Mouse (Mus musculus) hindbrain, embryonic 13.5 days (tissue): ENCODE data around the gene Lrrfip1. TPM values are rescaled to one million over a fixed set of nuclear protein-coding genes. Genes with fewer than 3 reads are reported as not detected.

Experiments used
- ATAC-seq: fragments of 200-750 bp; cut with Nextera tagmentation; 2 replicates; pipeline ENCODE4 v1.8.0; 2017; ENCODE audit warnings: moderate TSS enrichment; ENCODE audit not compliant: low FRiP score
- H3K27ac ChIP-seq: fragments of 300-500 bp; sonication (generic); 2 replicates; pipeline ENCODE4 v1.5.1; 2015; ENCODE audit warnings: inconsistent platforms, mild to moderate bottlenecking, moderate library complexity
- H3K27me3 ChIP-seq: fragments of 300-500 bp; sonication (generic); 2 replicates; pipeline ENCODE4 v1.6.1; 2015; ENCODE audit warnings: mild to moderate bottlenecking, inconsistent platforms
- H3K36me3 ChIP-seq: fragments of 300-500 bp; sonication (generic); 2 replicates; pipeline ENCODE4 v1.6.1; 2015; ENCODE audit warnings: mild to moderate bottlenecking, inconsistent platforms
- H3K4me1 ChIP-seq: fragments of 300-500 bp; sonication (generic); replicated peaks from 2 replicates; pipeline ENCODE4 v1.6.1; 2015; ENCODE audit warnings: inconsistent platforms
- H3K4me2 ChIP-seq: fragments of 300-500 bp; sonication (generic); 2 replicates; pipeline ENCODE4 v1.6.1; 2015; ENCODE audit warnings: inconsistent platforms, mild to moderate bottlenecking, moderate library complexity
- H3K4me3 ChIP-seq: fragments of 300-500 bp; sonication (generic); 2 replicates; pipeline ENCODE4 v1.5.1; 2015; ENCODE audit warnings: mild to moderate bottlenecking, inconsistent platforms
- H3K9ac ChIP-seq: fragments of 300-500 bp; sonication (generic); 2 replicates; pipeline ENCODE4 v1.6.1; 2015; ENCODE audit warnings: mild to moderate bottlenecking, inconsistent platforms
- H3K9me3 ChIP-seq: fragments of 300-500 bp; sonication (generic); 2 replicates; pipeline ENCODE4 v1.6.1; 2016; ENCODE audit warnings: inconsistent platforms
- WGBS: fragments of 180-500 bp; shearing (Covaris S2); methylation state at CpG from one replicate; pipeline ENCODE4 v1.1.7; 2015; 5-methylcytosine and 5-hydroxymethylcytosine counted together
- polyA plus RNA-seq: library from polyadenylated mRNA; unstranded; fragments of >200 nt; fragmentation: Nextera tagmentation; extraction: Ambion mirVana; gene quantifications from 2 replicates; pipeline ENCODE4 v1.2.1, GENCODE M21; 2015

The Lrrfip1 gene
- polyA plus RNA-seq: 35.5 and 39.1 TPM in 2 replicates

DNA sequence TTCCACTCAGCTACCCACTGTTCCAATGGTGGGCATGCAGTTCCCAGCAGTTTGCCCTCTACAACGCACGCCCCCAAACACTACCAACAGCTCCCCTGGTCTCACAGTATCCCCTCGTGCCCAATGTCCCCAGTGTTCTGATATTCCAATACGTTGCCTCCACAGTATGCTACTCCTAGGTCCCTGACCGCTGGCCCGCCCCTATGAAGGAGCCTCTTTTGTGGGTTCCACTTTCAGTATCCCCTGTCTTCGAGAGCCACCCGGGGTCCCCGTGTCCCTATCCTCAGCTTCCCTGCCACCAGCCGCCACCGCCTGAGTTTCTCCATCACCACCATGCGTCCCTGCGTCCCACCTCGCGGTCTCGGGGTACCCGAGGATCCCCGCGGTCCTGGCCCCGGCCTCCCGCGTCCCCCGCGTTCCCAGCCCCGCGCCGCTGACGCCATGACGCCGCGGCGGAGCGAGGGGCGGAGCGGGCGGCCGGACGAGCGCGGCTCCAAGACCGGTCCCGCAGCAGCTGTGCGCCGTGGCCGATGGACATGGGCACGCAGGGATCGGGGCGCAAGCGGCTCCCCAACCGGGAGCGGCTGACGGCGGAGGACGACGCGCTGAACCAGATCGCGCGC, at the start of gene Lrrfip1:
TSS of gene Lrrfip1 (plus strand) at position 470 of the 623 bp plus-strand sequence.
- 2% methylated on average over 59 of the region's 59 CpGs for whole genome bisulfite sequencing
- no peaks in the 10 kb centered on the region for H3K36me3 ChIP-seq
- ATAC-seq: peak; percentile 85
- H3K9me3 ChIP-seq: no peaks in the 10 kb centered on the region
- peak within 1 kb of the TSS; percentile 83 for H3K4me3 ChIP-seq
- peak within 1 kb of the TSS; percentile 85 for H3K4me2 ChIP-seq
- peak within 1 kb of the TSS; percentile 87 for H3K9ac ChIP-seq
- H3K4me1 ChIP-seq: peaks cover 32% of the 10 kb centered on the region
- no peaks in the 10 kb centered on the region for H3K27me3 ChIP-seq
- peak within 1 kb of the TSS; percentile 78 for H3K27ac ChIP-seq

DNA sequence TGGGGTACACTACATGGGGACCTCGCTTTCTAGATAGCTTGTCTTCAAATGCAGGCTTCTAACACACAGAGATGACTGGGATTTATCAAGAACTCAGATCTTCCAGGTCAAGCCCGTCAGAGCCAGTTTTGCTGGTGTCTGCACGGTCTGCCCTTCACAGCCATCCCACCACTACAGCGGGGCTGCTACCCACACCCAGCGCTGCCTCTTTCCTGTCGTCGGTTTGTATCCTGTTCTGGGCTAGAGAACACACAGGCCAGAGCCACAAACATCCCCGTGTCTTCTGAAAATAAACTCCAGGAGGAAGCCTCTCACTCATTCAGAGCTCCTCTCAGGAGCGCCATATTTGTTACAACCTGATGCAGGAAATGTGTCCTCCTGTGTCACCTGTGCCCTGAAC, 49.2 kb upstream of the Lrrfip1 start:
- Histone ChIP-seq H3K36me3 (no peaks in the 10 kb centered on the region), H3K4me3 (no peak overlapping the region), H3K27me3 (no peaks in the 10 kb centered on the region), H3K9me3 (no peaks in the 10 kb centered on the region), H3K9ac (no peak overlapping the region), H3K27ac (no peak overlapping the region), H3K4me1 (no peaks in the 10 kb centered on the region), H3K4me2 (no peak overlapping the region)
- WGBS: 76% methylated on average over 9 of the region's 9 CpGs
- ATAC-seq: no peak

GRCm38 (mm10) chr1:90951670-90952069, 46.9 kb upstream of the Lrrfip1 start:
- no peaks in the 10 kb centered on the region for H3K9me3 ChIP-seq
- no peak overlapping the region for H3K4me3 ChIP-seq
- 88% methylated on average over 7 of the region's 7 CpGs for WGBS
- H3K4me2 ChIP-seq: no peak overlapping the region
- no peak for ATAC-seq
- H3K4me1 ChIP-seq: no peaks in the 10 kb centered on the region; the same call in 1 of the 2 replicates
- H3K27me3 ChIP-seq: no peaks in the 10 kb centered on the region
- H3K27ac ChIP-seq: no peak overlapping the region
- H3K36me3 ChIP-seq: no peaks in the 10 kb centered on the region
- H3K9ac ChIP-seq: no peak overlapping the region

DNA sequence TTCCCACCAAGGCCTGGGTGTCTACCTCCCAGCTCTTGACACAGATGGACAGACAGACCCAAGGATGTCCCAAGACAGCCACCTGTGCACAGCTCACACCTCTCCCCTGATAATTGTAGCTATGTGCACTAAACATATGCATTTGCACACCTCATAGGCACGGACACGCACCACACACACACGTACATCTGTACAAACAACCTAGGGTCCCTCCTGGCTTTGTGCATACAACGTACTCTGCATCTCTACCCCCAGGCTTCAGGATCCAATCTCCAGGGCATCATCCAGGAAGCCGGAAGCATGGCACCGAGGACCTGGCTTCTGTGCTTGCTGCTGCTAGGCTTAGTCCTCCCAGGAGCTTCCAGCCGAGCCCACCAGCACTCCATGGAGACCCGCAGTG, 45.7 kb upstream of the Lrrfip1 start, which contains the start of gene Prlh:
TSS of gene Prlh (plus strand) at position 301 of the 400 bp plus-strand sequence.
- 76% methylated on average over 8 of the region's 8 CpGs for WGBS
- no peak within 1 kb of the TSS for H3K4me2 ChIP-seq
- no peak within 1 kb of the TSS for H3K9ac ChIP-seq

GRCm38 (mm10) chr1:90953688-90954087, 44.8 kb upstream of the Lrrfip1 start:
- Histone ChIP-seq H3K27ac (no peak overlapping the region), H3K9me3 (no peaks in the 10 kb centered on the region), H3K36me3 (no peaks in the 10 kb centered on the region), H3K9ac (no peak overlapping the region), H3K27me3 (peaks cover 7% of the 10 kb centered on the region; the same call in 1 of the 2 replicates), H3K4me2 (no peak overlapping the region), H3K4me3 (no peak overlapping the region), H3K4me1 (no peaks in the 10 kb centered on the region; the same call in 1 of the 2 replicates)
- 80% methylated on average over 11 of the region's 11 CpGs for WGBS
- no peak for ATAC-seq

More for the DNA sequence above, 45.7 kb upstream of the Lrrfip1 start, which contains the start of gene Prlh:
- Histone ChIP-seq H3K27ac (no peak within 1 kb of the TSS), H3K4me3 (no peak within 1 kb of the TSS), H3K9me3 (no peaks in the 10 kb centered on the region), H3K36me3 (no peaks in the 10 kb centered on the region), H3K27me3 (no peaks in the 10 kb centered on the region; the same call in 1 of the 2 replicates), H3K4me1 (no peaks in the 10 kb centered on the region; the same call in 1 of the 2 replicates)
- no peak for ATAC-seq

DNA sequence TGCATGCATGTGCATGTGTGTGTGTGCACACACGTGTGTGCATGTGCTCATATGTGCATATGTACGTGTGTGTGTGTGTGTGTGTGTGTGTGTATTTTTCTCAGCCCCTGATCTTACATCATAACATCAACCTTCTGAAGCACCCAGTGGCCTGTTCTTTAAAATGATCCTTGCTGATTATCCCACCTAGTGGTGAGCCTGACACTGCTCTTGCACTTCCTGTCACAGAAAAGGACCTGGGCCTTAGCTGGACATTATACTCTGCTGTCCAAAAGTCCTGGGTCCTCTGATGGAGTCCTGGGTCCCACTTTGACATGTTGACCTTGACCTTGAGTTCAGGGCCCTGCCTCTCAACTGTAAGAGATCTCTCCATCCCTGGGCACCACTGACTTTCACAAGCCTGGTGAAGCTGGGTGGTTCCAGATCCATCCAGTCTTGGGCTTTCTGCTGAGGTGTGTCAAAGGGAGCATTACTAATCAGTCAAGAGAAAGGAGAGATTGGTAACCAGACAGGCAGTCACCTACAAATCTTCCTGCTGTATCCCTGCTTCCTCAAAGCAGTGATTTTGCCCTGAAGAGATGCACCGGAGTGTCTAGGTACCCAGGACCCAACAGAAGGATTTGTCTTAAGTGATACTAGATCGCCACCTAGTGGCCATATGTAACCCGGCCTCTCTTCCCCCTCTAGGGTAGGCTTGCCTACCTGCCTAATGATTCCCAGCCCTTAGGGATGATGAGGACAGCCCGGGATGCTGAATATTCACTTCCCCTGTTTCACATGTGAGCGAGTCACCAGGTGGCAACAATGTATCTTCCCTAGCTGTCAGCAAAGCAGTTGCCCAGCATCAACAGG, 42.1 kb upstream of the Lrrfip1 start:
- H3K27me3 ChIP-seq: peaks cover 17% of the 10 kb centered on the region; the same call in 1 of the 2 replicates
- no peaks in the 10 kb centered on the region; the same call in 1 of the 2 replicates for H3K4me1 ChIP-seq
- H3K9ac ChIP-seq: no peak overlapping the region
- WGBS: 27% methylated on average over 6 of the region's 7 CpGs
- H3K4me2 ChIP-seq: no peak overlapping the region
- H3K9me3 ChIP-seq: no peaks in the 10 kb centered on the region
- ATAC-seq: peak; percentile 71; the same call in 1 of the 2 replicates
- no peak overlapping the region for H3K4me3 ChIP-seq
- H3K36me3 ChIP-seq: no peaks in the 10 kb centered on the region
- H3K27ac ChIP-seq: no peak overlapping the region

- no peaks in the 10 kb centered on the region for H3K36me3 ChIP-seq
- no peaks in the 10 kb centered on the region for H3K9me3 ChIP-seq
- H3K4me2 ChIP-seq: no peak overlapping the region
- H3K4me1 ChIP-seq: peaks cover 13% of the 10 kb centered on the region
- H3K27ac ChIP-seq: no peak overlapping the region
- ATAC-seq: no peak
- WGBS: 33% methylated on average over 4 of the region's 4 CpGs
- H3K9ac ChIP-seq: no peak overlapping the region
- H3K27me3 ChIP-seq: peaks cover 22% of the 10 kb centered on the region; the same call in 1 of the 2 replicates
- H3K4me3 ChIP-seq: no peak overlapping the region
These were observed 36.0 kb upstream of the Lrrfip1 start for GRCm38 (mm10) chr1:90962526-90962925.

DNA sequence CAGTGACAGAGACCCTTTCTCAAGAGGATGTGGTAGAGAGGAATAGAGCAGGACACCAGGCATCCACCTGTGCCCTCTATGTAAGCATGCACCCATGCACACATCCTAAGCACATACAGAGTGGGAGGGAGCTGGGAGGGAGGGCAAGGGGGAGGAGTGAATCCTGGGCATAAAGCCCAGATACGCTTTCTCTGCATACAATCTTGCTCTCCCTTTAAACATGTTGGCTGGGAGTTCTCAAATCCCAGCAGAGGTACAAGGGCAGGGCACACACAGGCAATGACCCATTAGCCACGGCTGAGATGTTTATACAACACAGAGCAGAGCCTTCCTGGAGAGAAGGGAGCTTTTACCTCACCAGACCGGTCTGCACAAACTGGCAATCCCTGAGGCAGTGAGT, 35.5 kb upstream of the Lrrfip1 start:
- Histone ChIP-seq H3K9me3 (no peaks in the 10 kb centered on the region), H3K27me3 (peaks cover 22% of the 10 kb centered on the region; the same call in 1 of the 2 replicates), H3K9ac (no peak overlapping the region), H3K36me3 (no peaks in the 10 kb centered on the region), H3K27ac (no peak overlapping the region), H3K4me1 (peaks cover 18% of the 10 kb centered on the region), H3K4me3 (no peak overlapping the region), H3K4me2 (no peak overlapping the region)
- WGBS: 28% methylated on average over 3 of the region's 3 CpGs
- peak; percentile 49; the same call in 1 of the 2 replicates for ATAC-seq

- H3K4me3 ChIP-seq: no peak overlapping the region
- peaks cover 28% of the 10 kb centered on the region; the same call in 1 of the 2 replicates for H3K27me3 ChIP-seq
- peaks cover 24% of the 10 kb centered on the region for H3K4me1 ChIP-seq
- H3K36me3 ChIP-seq: no peaks in the 10 kb centered on the region
- 54% methylated on average over 7 of the region's 7 CpGs for WGBS
- no peak overlapping the region for H3K9ac ChIP-seq
- H3K4me2 ChIP-seq: no peak overlapping the region
- ATAC-seq: peak; percentile 60; the same call in 1 of the 2 replicates
- H3K27ac ChIP-seq: no peak overlapping the region
- no peaks in the 10 kb centered on the region for H3K9me3 ChIP-seq
These were observed 31.0 kb upstream of the Lrrfip1 start for GRCm38 (mm10) chr1:90967583-90967982.

DNA sequence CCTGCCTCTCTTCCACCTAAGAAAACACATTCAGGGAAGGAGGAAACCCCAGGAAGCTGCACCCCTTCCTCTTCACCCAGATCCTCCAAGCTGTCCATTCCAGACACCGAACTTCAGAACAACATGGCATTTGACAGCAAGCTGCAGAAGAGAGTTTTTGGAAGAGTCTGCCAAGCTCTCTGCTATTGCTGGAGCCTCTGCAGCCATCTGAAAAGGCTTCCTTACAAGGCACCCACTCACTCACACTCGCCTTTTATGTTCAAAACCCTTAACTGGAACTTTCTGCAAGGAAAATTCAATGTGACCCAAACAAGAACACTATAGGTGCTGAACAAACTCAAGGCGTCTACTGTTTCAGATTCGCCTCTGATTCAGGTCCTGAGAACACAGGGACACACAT, 29.9 kb upstream of the Lrrfip1 start:
- no peak overlapping the region for H3K4me2 ChIP-seq
- WGBS: 80% methylated on average over 4 of the region's 4 CpGs
- peaks cover 32% of the 10 kb centered on the region; the same call in 1 of the 2 replicates for H3K27me3 ChIP-seq
- no peaks in the 10 kb centered on the region for H3K36me3 ChIP-seq
- ATAC-seq: no peak
- H3K4me1 ChIP-seq: peaks cover 24% of the 10 kb centered on the region
- no peak overlapping the region for H3K27ac ChIP-seq
- H3K9ac ChIP-seq: no peak overlapping the region
- H3K4me3 ChIP-seq: no peak overlapping the region
- no peaks in the 10 kb centered on the region for H3K9me3 ChIP-seq

DNA sequence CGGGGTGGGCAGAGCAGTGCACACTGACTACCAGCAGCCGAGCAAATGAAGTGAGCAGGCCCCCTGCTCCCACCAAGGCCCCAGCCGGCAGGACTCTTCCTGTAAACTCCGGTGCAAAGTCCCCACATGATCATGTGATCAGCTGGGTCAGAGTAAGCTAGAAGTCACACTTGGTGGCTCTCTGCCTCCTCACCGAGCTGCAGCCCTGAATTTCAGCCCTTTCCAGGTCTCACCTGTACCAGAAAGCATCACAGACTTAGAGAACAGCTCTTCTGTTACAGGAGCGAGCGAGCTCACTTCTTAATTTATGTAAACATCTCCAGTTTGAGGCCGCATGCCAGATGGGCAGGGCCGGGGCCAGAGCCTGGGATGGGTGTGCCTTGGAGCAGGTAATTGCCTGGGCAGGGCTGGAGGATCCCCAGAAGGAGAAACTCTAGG, 29.2 kb upstream of the Lrrfip1 start, which contains the start of gene Rab17:
TSS of gene Rab17 (minus strand) at position 315 of the 438 bp plus-strand sequence.
- Histone ChIP-seq H3K27me3 (peaks cover 32% of the 10 kb centered on the region; the same call in 1 of the 2 replicates), H3K4me3 (no peak within 1 kb of the TSS), H3K36me3 (no peaks in the 10 kb centered on the region), H3K27ac (no peak within 1 kb of the TSS), H3K4me1 (peaks cover 31% of the 10 kb centered on the region), H3K9me3 (no peaks in the 10 kb centered on the region), H3K4me2 (no peak within 1 kb of the TSS), H3K9ac (no peak within 1 kb of the TSS; the same call in 1 of the 2 replicates)
- WGBS: 43% methylated on average over 9 of the region's 9 CpGs
- no peak for ATAC-seq

GRCm38 (mm10) chr1:90969881-90970390, 28.6 kb upstream of the Lrrfip1 start:
- peaks cover 32% of the 10 kb centered on the region; the same call in 1 of the 2 replicates for H3K27me3 ChIP-seq
- H3K4me1 ChIP-seq: peaks cover 37% of the 10 kb centered on the region
- no peak overlapping the region for H3K9ac ChIP-seq
- H3K9me3 ChIP-seq: no peaks in the 10 kb centered on the region
- H3K27ac ChIP-seq: no peak overlapping the region
- no peak for ATAC-seq
- 79% methylated on average over 10 of the region's 10 CpGs for WGBS
- no peaks in the 10 kb centered on the region for H3K36me3 ChIP-seq
- H3K4me2 ChIP-seq: no peak overlapping the region
- no peak overlapping the region for H3K4me3 ChIP-seq
